Mouse (Mus musculus): ENCODE measurements around the gene Hoxa1.

Gene Hoxa1

GRCm38 (mm10) chr6:52170898-52171223, 12.7 kb upstream of the Hoxa1 start:
- DNase-seq = no peak

DNA sequence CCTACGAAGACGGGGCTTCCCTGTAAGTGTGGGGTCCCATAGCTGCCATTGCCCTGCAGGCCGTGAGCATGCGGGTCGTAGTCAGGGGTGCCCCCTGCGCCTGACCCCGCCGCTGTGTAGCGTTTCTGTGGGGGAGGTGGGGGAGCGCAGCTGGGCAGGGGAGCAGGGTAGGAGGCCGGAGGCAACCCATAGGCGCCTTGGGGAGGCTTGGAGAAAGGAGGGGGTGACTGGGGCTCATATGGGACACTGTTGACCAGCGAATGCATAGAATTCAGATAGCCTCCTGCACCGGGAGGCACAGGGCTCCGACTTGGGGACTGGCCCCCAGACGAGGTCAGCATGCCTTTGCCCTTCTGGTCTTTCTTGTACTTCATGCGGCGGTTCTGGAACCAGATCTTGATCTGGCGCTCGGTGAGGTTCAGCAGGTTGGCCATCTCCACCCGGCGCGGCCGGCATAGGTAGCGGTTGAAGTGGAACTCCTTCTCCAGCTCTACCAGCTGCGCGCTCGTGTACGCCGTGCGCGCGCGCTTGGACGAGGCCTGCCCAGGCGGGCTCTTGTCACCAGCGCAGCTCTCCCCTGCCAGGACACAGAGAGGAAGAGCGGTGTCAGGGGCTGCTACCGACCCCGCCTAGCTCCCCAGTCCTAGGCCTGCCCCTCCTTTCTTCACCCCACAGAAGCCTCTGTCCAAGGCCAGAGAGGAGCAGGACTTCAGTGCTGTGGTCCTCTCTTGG, 12.2 kb upstream of the Hoxa1 start:
- no peak for DNase-seq

DNA sequence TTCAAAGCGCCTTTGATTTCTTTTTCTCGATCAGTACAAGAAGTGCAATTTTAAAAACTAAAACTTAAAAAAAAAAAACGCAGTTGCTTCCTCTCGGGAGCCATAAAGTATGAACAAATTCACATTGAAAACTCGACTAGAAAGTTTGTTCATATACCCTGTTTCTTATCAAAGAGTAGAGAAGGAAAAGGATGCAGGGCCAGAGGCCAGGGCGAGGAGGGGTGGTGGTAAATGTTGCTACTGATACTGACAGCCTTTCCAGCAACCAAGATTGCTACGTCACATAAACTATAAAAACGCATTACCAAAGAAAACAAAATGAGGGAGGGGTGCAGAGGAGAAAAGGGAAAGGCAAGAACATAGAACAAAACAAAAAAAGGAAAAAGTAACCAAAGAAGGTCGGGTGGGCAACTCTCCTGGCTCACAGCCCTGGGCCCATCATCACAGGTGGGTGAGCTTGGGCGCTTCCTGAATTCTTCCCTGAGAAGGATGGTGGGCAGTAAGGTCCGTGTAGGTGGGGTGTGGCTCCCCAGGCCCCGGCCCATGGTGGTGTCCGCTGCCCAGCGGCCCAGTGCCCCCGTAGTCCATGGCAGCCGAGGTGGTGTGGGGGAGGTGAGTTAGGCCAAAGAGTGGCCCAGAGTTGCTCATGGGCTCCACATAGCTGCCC, 11.5 kb upstream of the Hoxa1 start:
- no peak for DNase-seq

- DNase-seq = no peak
Observed at GRCm38 (mm10) chr6:52168191-52169055, 10.3 kb upstream of the Hoxa1 start.

GRCm38 (mm10) chr6:52167736-52168161, 9.6 kb upstream of the Hoxa1 start:
- no peak for DNase-seq

- no peak for DNase-seq
Observed at GRCm38 (mm10) chr6:52167176-52167575, 9.1 kb upstream of the Hoxa1 start.

- DNase-seq = no peak
Observed at GRCm38 (mm10) chr6:52166431-52167077, 8.4 kb upstream of the Hoxa1 start.

DNA sequence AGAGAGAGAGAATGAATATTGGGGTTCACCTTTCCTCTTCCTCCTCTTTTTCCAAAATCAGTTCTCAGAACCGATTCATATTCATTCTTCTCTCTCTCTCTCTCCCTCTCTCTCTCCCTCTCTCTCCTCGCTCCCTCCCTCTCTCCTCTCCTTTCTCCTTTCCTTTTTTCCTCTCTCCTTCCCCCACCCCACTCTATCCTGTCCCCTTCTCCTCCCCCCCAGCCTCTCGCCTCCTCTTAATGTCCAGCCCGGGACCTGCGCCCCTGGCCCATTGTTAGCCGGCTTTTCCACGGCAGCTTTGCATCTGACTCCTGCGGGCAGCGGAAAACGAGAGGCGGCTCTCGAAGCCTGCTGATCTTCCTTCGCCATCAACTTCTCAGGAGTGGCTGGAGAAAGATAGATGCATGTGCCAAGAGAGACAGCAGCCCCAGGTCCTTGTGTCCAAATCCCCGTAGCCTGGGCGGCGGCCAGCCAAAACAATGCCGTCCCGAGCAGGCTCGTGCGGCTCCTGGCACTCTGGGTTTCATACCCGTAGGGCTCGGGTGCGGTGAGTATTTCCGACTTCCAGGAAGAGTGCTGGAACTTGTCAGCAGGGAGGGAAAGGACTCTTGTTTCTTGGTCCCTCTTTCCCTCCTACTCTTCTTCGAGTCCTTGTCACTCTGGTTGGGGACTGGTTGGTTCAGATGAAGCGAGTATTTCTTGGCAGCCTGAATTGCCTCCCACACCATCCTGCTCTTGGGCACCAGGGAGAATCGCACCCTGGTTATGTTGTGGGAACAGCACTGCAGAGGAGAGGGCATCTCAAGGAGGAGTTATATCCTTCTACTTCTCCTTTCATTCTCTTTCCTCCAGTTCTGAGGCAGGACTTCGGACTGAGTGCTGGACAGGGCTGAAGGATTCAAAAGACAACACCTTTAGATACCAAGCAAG, 7.6 kb upstream of the Hoxa1 start:
- DNase-seq = peak in 1 of 2 experiments; percentile 30

- no peak for DNase-seq
Observed at GRCm38 (mm10) chr6:52164626-52165440, 6.7 kb upstream of the Hoxa1 start, which contains the start of gene Hoxa2. TSS of gene Hoxa2 (minus strand) at chr6:52164831.

DNA sequence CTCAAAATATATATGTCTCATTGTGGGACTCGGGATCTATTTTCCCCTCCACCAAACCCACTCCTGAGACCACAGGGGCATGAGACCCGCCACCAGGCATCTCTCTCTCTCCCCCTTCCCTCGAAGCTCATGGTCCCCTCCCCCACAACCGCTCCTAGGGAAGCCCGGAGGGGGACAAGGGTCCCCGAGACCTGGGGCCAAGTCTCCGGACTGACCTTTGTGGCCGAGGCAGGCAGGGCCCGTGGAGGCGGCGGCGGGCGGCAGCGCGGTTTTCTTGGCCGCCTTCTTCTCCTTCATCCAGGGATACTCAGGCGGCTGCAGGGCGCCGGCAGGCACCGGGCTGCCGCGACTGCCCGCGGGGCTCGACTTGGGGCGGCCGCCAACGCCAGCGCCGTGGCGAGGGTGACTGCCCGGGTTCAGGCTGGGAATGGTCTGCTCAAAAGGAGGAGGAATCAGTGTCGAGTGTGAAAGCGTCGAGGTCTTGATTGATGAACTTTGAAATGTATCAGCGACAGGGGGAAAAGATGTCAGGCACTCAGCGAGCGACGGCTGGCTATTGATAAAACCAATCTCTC, 6.0 kb upstream of the Hoxa1 start:
- no peak for DNase-seq

- DNase-seq = no peak
Observed at GRCm38 (mm10) chr6:52163366-52164031, 5.4 kb upstream of the Hoxa1 start.

DNA sequence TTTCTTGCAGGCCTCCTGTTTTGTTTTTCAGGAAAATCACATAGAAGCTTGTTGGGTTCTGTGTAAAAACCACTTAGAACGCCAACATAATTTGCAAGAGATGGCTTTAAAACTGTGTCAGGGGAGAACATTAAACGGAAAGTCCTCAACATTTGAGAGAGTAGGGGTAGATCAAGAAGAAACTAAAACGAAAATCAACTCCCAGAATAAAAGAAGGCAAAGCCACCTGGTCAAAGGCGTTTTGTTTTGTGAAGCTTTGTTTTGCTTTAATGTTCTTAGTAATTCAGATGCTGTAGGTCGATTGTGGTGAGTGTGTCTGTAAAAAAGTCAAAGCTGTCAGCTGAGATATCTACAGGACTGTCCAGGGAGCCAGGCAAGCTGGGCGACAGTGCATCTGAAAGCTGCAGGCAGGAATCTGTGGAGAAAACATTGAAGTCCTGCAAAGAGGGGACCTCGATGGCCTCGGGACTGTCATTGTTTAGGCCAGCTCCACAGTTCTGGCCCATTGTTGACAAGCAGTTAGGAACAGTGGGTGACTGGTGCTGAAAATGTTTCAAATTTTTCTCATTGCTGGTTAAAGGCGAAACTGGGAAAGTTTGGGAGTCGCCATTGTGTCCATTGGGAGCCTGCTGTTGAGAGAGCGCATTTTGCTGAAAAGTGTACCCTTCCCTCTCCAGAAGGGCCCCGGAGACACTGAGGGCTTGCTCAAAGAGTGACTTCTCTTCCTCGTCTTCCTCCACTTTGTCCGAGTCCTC, 4.7 kb upstream of the Hoxa1 start:
- DNase-seq = no peak

- DNase-seq = no peak
Observed at GRCm38 (mm10) chr6:52162093-52162380, 3.9 kb upstream of the Hoxa1 start.

DNA sequence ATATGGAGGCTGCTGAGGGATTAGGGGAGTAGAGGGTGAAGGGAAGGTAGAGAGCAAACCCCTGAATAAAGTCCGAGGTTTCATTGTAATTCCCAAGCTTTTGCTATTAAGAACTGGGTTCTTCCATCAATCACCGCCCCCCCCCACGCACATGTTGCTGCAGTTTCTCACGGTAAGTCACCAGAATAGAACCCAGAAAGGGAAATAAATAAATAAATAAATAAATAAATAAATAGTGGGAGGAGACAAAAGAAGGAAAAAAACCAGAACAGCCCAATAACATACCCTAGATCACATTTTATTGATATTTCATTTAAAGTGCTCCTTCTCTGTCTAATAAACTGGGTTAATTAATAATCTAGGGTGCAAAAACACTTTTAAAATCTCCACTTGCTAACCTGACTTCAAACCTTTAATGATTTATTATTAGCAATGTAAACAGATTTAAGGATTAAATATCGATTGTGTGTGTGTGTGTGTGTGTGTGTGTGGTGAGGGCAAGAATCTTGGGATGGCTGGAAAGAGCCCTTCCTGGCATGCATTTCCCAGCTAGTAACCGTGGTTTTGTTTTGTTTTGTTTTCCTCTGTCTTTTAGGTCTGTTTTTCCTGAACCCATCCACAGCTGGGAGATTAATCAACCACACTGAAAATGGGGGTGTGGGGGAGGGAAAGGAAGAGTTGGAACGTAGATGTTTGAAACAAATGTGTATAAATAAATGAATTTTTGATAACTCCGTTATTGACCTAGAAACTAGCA, 3.4 kb upstream of the Hoxa1 start:
- DNase-seq = no peak

DNA sequence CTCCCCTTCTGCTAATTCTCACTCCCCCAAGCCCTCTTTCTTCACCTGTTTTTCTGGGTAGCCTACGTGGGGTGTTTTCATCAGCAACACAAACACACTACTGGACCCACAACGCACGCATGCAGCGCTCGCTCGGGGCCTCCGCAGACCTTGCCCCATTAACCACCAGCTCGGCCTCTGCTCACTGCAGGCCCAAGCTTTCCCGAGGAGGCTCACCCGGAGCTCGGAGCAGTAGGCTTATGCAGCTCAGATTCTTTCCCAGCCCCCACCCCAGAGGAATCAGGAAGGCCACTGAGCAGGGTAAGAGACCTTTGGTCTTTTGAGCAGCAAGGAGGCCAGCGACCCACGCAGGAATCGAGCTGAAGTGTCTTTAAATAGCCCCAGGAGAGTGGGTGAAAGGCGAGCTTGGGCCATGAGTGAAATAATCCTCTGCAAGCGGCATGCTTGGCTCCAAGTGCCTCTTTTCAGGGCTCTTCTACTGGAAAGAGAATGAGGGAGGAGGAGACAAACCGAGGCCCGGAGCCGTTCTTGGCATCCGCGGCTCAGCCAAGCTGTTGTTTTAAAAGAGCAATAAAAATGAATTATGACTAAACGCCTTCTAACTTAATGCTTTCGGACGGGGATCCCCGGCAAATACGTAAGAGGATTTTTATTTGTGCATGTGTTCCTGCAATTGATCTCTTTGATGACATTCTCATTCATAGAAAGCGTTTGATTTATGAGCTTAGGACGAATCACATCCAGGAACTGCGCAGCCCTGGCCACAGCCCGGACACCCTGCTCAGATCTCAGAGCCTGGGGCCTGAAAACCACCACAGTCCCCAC, 2.6 kb upstream of the Hoxa1 start:
- DNase-seq = peak; percentile 77 to 80

DNA sequence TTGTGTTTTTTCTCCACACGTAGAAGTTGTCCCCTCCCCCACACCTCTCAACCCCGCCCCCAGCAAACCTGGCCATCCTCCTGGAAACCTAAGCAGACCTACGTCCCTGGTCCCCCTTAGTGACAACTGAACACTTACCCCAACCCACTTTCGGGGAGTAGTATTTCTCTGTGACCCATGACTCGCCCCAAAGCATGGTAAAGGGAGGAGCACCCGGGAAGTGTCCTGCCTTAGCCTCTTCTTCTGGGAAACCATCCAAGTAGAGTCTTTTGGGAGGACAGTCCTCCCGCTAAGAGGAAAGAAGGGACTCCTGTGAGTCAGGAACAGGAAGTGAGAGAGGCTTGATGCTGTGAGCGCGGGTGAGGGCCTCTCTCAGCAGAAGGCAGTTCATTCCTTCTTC, 1.9 kb upstream of the Hoxa1 start:
- DNase-seq = no peak

DNA sequence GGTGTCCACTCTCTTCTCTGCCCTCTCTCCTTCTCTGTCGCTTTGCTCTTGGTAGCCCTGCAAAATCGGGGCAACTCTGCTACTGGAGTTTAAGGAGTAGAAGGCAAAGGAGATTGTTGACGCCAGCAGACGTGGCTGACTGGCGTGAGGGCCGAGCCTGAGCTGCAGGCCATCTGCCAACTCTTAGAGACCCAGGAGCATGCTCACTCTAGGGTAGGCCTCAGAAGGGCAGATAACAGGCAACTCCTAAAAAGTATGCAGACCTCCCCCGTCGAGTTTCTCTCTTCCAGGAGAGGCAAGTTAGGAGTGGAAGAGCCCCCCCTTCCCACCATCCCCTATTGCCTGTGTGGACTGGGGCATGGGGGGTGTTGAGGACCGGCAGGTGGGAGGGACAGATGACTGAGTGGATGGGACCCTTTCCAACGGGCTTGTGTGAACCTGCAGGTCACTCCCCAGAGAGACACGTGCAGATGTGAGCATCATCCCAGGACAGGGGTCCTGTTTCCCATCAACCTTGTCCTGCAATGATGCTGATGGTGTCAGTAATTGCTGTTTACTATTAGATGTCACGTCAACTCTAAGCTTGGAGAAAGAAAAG, 1.1 kb upstream of the Hoxa1 start:
- no peak for DNase-seq

Measured in kidney, adult 8-10 months (tissue).